Comparison of ENCODE assay signal across 21 mouse cellular contexts in genomic region chr3:51817919-51818318, GRCm38 (mm10).
DNase-seq lines count a peak whose midpoint lies in the region; ATAC-seq lines count a peak whose summit lies in the region.
"Had no signal": no experiment of that assay in that cellular context is flagged by ENCODE, and none has a peak within 500 bp of the region (broad histone marks: within the 10 kb centered on the region; RNA-seq: fewer than 3 reads in every experiment).

No protein-coding gene starts in this region.

- DNase-seq in retina, embryonic 14.5 days (ENCODE audit: low spot score): peak; percentile 57
- no peak for DNase-seq in retina, postnatal 1 day
- no peak for DNase-seq in hindbrain, embryonic 14.5 days (ENCODE audit: low spot score)
- DNase-seq in midbrain, embryonic 14.5 days: peak; percentile 65
- DNase-seq in embryo, embryonic 10.5 days (ENCODE audit: low spot score): no peak
- DNase-seq in cerebellum, postnatal 14 days: no peak
- DNase-seq in kidney, postnatal 10 days: no peak
- no peak for DNase-seq in cerebellum, adult 9-11 months
- DNase-seq: adrenal gland, postnatal 10 days; cerebellum, adult 18-20 months; gastrocnemius, postnatal 36 days; heart, postnatal 14 days; liver, embryonic 13.5 days; spleen, adult 18-20 months; thymus, adult 2 months had no signal

- peak overlapping the region; percentile 34 for H3K4me2 ChIP-seq in hindbrain, embryonic 14.5 days (replicated peaks)
- H3K4me2 ChIP-seq in midbrain, embryonic 14.5 days (ENCODE audit: low read length): peak overlapping the region; percentile 38
- H3K4me2 ChIP-seq: intestine, embryonic 15.5 days; kidney, embryonic 15.5 days; limb, embryonic 12.5 days; liver, embryonic 13.5 days; lung, embryonic 15.5 days; stomach, embryonic 15.5 days had no signal

- no peaks in the 10 kb centered on the region for H3K27me3 ChIP-seq in hindbrain, embryonic 14.5 days (ENCODE audit: control insufficient read depth, insufficient read depth, low read length)
- no peaks in the 10 kb centered on the region for H3K27me3 ChIP-seq in midbrain, embryonic 14.5 days (ENCODE audit: control insufficient read depth, insufficient read depth, low read length)
- H3K27me3 ChIP-seq: intestine, embryonic 15.5 days; kidney, embryonic 15.5 days; limb, embryonic 12.5 days; liver, embryonic 13.5 days; lung, embryonic 15.5 days; stomach, embryonic 15.5 days had no signal

- peak overlapping the region; percentile 35; the same call in 1 of the 2 replicates for H3K9ac ChIP-seq in hindbrain, embryonic 14.5 days
- peak overlapping the region; percentile 31; the same call in 1 of the 2 replicates for H3K9ac ChIP-seq in midbrain, embryonic 14.5 days (replicated peaks; ENCODE audit: low read length)
- H3K9ac ChIP-seq: intestine, embryonic 15.5 days; kidney, embryonic 15.5 days; limb, embryonic 12.5 days; liver, embryonic 13.5 days; lung, embryonic 15.5 days; stomach, embryonic 15.5 days had no signal

- H3K27ac ChIP-seq in hindbrain, embryonic 14.5 days: peak overlapping the region; percentile 69
- H3K27ac ChIP-seq in midbrain, embryonic 14.5 days (replicated peaks; ENCODE audit: low read depth, low read length): peak overlapping the region; percentile 74
- H3K27ac ChIP-seq: heart, embryonic 10.5 days; intestine, embryonic 15.5 days; kidney, embryonic 15.5 days; limb, embryonic 12.5 days; liver, embryonic 13.5 days; lung, embryonic 15.5 days; stomach, embryonic 15.5 days had no signal

- H3K4me3 ChIP-seq in hindbrain, embryonic 14.5 days (replicated peaks; ENCODE audit: low read length): no peak overlapping the region
- no peak overlapping the region; the same call in 1 of the 2 replicates for H3K4me3 ChIP-seq in midbrain, embryonic 14.5 days (replicated peaks; ENCODE audit: low read depth, low read length)
- H3K4me3 ChIP-seq: heart, embryonic 10.5 days; intestine, embryonic 15.5 days; kidney, embryonic 15.5 days; limb, embryonic 12.5 days; liver, embryonic 13.5 days; lung, embryonic 15.5 days; stomach, embryonic 15.5 days had no signal

- H3K9me3 ChIP-seq in hindbrain, embryonic 14.5 days (ENCODE audit: control insufficient read depth, low read length): no peaks in the 10 kb centered on the region
- no peaks in the 10 kb centered on the region for H3K9me3 ChIP-seq in midbrain, embryonic 14.5 days (ENCODE audit: control insufficient read depth, low read length)
- H3K9me3 ChIP-seq: heart, embryonic 10.5 days; intestine, embryonic 15.5 days; kidney, embryonic 15.5 days; limb, embryonic 12.5 days; liver, embryonic 13.5 days; lung, embryonic 15.5 days; stomach, embryonic 15.5 days had no signal

- H3K4me1 ChIP-seq in hindbrain, embryonic 14.5 days (replicated peaks; ENCODE audit: control insufficient read depth, insufficient read depth, low read length): peaks cover 23% of the 10 kb centered on the region
- H3K4me1 ChIP-seq in midbrain, embryonic 14.5 days (ENCODE audit: control insufficient read depth, insufficient read depth, low read length): peaks cover 35% of the 10 kb centered on the region
- H3K4me1 ChIP-seq: intestine, embryonic 15.5 days; limb, embryonic 12.5 days; stomach, embryonic 15.5 days had no signal

- ATAC-seq in hindbrain, embryonic 14.5 days (ENCODE audit: low FRiP score): no peak
- ATAC-seq in midbrain, embryonic 14.5 days (ENCODE audit: low FRiP score, low TSS enrichment): no peak
- ATAC-seq: intestine, embryonic 15.5 days had no signal

- WGBS in hindbrain, embryonic 14.5 days: 20% methylated on average over 15 of the region's 15 CpGs
- WGBS in midbrain, embryonic 14.5 days: 17% methylated on average over 15 of the region's 15 CpGs

- H3K36me3 ChIP-seq in hindbrain, embryonic 14.5 days (replicated peaks; ENCODE audit: control insufficient read depth, insufficient read depth): no peaks in the 10 kb centered on the region
- no peaks in the 10 kb centered on the region for H3K36me3 ChIP-seq in midbrain, embryonic 14.5 days (ENCODE audit: control insufficient read depth, insufficient read depth, low read length)
- H3K36me3 ChIP-seq: heart, embryonic 10.5 days; intestine, embryonic 15.5 days; kidney, embryonic 15.5 days; limb, embryonic 12.5 days; liver, embryonic 13.5 days; lung, embryonic 15.5 days; stomach, embryonic 15.5 days had no signal

Comparison
In these comparisons a context has a peak if more than half of its experiments do, and no peak if none do; other contexts are left out.
1. DNase-seq: peak in retina, embryonic 14.5 days (single experiment) and midbrain, embryonic 14.5 days (single experiment); none in retina, postnatal 1 day (single experiment), hindbrain, embryonic 14.5 days (single experiment), embryo, embryonic 10.5 days (single experiment), cerebellum, postnatal 14 days (0 of 2), kidney, postnatal 10 days (single experiment) and cerebellum, adult 9-11 months (single experiment).